Mouse (Mus musculus): ENCODE data around the gene Arhgef3. TPM values are rescaled to one million over a fixed set of nuclear protein-coding genes. Genes with fewer than 3 reads are reported as not detected.
"Not testable (repeated sequence)": the region's sequence is repeated elsewhere in the genome, so short reads cannot be mapped to it uniquely, and the experiment has no call there.

The Arhgef3 gene
- polyA plus RNA-seq, 1 experiment from 2014 or later, result 3.5 TPM

GRCm38 (mm10) chr14:27242253-27242652 lies 127.6 kb downstream of the Arhgef3 start:
- WGBS, result 91% methylated on average over 8 of the region's 8 CpGs
- ATAC-seq (ENCODE audit: low FRiP score), result no peak

GRCm38 (mm10) chr14:27242769-27243168 lies 128.1 kb downstream of the Arhgef3 start:
- Histone ChIP-seq H3K4me1 (replicated peaks; ENCODE audit: control insufficient read depth, insufficient read depth, low read length) (no peaks in the 10 kb centered on the region), H3K36me3 (ENCODE audit: control insufficient read depth, insufficient read depth, low read length) (no peaks in the 10 kb centered on the region), H3K27me3 (ENCODE audit: control insufficient read depth, insufficient read depth, low read length) (no peaks in the 10 kb centered on the region), H3K9ac (ENCODE audit: low read depth, low read length) (no peak overlapping the region), H3K9me3 (ENCODE audit: control insufficient read depth, low read length) (no peaks in the 10 kb centered on the region), H3K4me3 (ENCODE audit: low read depth, low read length) (no peak overlapping the region), H3K4me2 (replicated peaks; ENCODE audit: low read depth, low read length) (no peak overlapping the region), H3K27ac (ENCODE audit: low read depth, low read length) (no peak overlapping the region)
- ATAC-seq (ENCODE audit: low FRiP score) (no peak), DNase-seq (ENCODE audit: low spot score) (no peak)
- 89% methylated on average over 2 of the region's 2 CpGs for WGBS

More at GRCm38 (mm10) chr14:27242253-27242652, 127.6 kb downstream of the Arhgef3 start:
- Histone ChIP-seq H3K9ac (ENCODE audit: low read depth, low read length) (no peak overlapping the region), H3K27me3 (ENCODE audit: control insufficient read depth, insufficient read depth, low read length) (no peaks in the 10 kb centered on the region), H3K9me3 (ENCODE audit: control insufficient read depth, low read length) (no peaks in the 10 kb centered on the region), H3K4me1 (replicated peaks; ENCODE audit: control insufficient read depth, insufficient read depth, low read length) (no peaks in the 10 kb centered on the region), H3K36me3 (ENCODE audit: control insufficient read depth, insufficient read depth, low read length) (no peaks in the 10 kb centered on the region), H3K27ac (ENCODE audit: low read depth, low read length) (no peak overlapping the region), H3K4me2 (replicated peaks; ENCODE audit: low read depth, low read length) (no peak overlapping the region), H3K4me3 (ENCODE audit: low read depth, low read length) (no peak overlapping the region)
- no peak for DNase-seq (ENCODE audit: low spot score)

GRCm38 (mm10) chr14:27243585-27243984 lies 128.9 kb downstream of the Arhgef3 start:
- no peak overlapping the region for H3K4me2 ChIP-seq (replicated peaks; ENCODE audit: low read depth, low read length)
- ATAC-seq (ENCODE audit: low FRiP score) (no peak), DNase-seq (ENCODE audit: low spot score) (no peak)
- 83% methylated on average over 5 of the region's 5 CpGs for WGBS
- no peaks in the 10 kb centered on the region for H3K4me1 ChIP-seq (replicated peaks; ENCODE audit: control insufficient read depth, insufficient read depth, low read length)
- no peaks in the 10 kb centered on the region for H3K36me3 ChIP-seq (ENCODE audit: control insufficient read depth, insufficient read depth, low read length)
- no peak overlapping the region for H3K9ac ChIP-seq (ENCODE audit: low read depth, low read length)
- H3K27ac ChIP-seq (ENCODE audit: low read depth, low read length), result no peak overlapping the region
- H3K9me3 ChIP-seq (ENCODE audit: control insufficient read depth, low read length), result no peaks in the 10 kb centered on the region
- no peaks in the 10 kb centered on the region for H3K27me3 ChIP-seq (ENCODE audit: control insufficient read depth, insufficient read depth, low read length)
- H3K4me3 ChIP-seq (ENCODE audit: low read depth, low read length), result no peak overlapping the region

GRCm38 (mm10) chr14:27244898-27245297 lies 130.2 kb downstream of the Arhgef3 start:
- H3K4me2 ChIP-seq (replicated peaks; ENCODE audit: low read depth, low read length), result no peak overlapping the region
- H3K9me3 ChIP-seq (ENCODE audit: control insufficient read depth, low read length), result no peaks in the 10 kb centered on the region
- no peak overlapping the region for H3K27ac ChIP-seq (ENCODE audit: low read depth, low read length)
- H3K4me1 ChIP-seq (replicated peaks; ENCODE audit: control insufficient read depth, insufficient read depth, low read length), result no peaks in the 10 kb centered on the region
- no peak overlapping the region for H3K9ac ChIP-seq (ENCODE audit: low read depth, low read length)
- H3K4me3 ChIP-seq (ENCODE audit: low read depth, low read length), result no peak overlapping the region
- 75% methylated on average over 3 of the region's 3 CpGs for WGBS
- ATAC-seq (ENCODE audit: low FRiP score) (no peak), DNase-seq (ENCODE audit: low spot score) (no peak)
- no peaks in the 10 kb centered on the region for H3K27me3 ChIP-seq (ENCODE audit: control insufficient read depth, insufficient read depth, low read length)
- H3K36me3 ChIP-seq (ENCODE audit: control insufficient read depth, insufficient read depth, low read length), result no peaks in the 10 kb centered on the region

GRCm38 (mm10) chr14:27246424-27246823 lies 131.7 kb downstream of the Arhgef3 start:
- H3K4me2 ChIP-seq (replicated peaks; ENCODE audit: low read depth, low read length), result no peak overlapping the region
- H3K4me1 ChIP-seq (replicated peaks; ENCODE audit: control insufficient read depth, insufficient read depth, low read length), result no peaks in the 10 kb centered on the region
- no peak for DNase-seq (ENCODE audit: low spot score)
- H3K36me3 ChIP-seq (ENCODE audit: control insufficient read depth, insufficient read depth, low read length), result no peaks in the 10 kb centered on the region
- no peak overlapping the region for H3K4me3 ChIP-seq (ENCODE audit: low read depth, low read length)
- no peak overlapping the region for H3K27ac ChIP-seq (ENCODE audit: low read depth, low read length)
- WGBS, result 90% methylated on average over 5 of the region's 5 CpGs
- no peak for ATAC-seq (ENCODE audit: low FRiP score)
- no peaks in the 10 kb centered on the region for H3K9me3 ChIP-seq (ENCODE audit: control insufficient read depth, low read length)
- no peak overlapping the region for H3K9ac ChIP-seq (ENCODE audit: low read depth, low read length)
- no peaks in the 10 kb centered on the region for H3K27me3 ChIP-seq (ENCODE audit: control insufficient read depth, insufficient read depth, low read length)

DNA sequence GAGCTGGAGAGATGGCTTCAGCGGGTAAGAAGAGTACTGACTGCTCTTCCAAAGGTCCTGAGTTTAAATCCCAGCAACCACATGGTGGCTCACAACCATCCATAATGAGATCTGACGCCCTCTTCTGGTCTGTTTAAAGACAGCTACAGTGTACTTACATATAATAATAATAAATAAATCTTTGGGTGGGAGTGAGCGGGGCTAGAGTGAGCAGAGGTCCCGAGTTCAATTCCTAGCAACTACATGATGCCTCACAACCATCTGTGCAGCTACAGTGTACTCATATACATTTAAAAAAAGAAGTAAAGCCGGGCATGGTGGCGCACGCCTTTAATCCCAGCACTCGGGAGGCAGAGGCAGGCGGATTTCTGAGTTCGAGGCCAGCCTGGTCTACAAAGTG lies 132.2 kb downstream of the Arhgef3 start:
- not testable (repeated sequence) for ATAC-seq (ENCODE audit: low FRiP score); H3K36me3 ChIP-seq (ENCODE audit: control insufficient read depth, insufficient read depth, low read length); H3K27me3 ChIP-seq (ENCODE audit: control insufficient read depth, insufficient read depth, low read length); H3K27ac ChIP-seq (ENCODE audit: low read depth, low read length); DNase-seq (ENCODE audit: low spot score); H3K4me3 ChIP-seq (ENCODE audit: low read depth, low read length); H3K4me2 ChIP-seq (replicated peaks; ENCODE audit: low read depth, low read length); H3K9me3 ChIP-seq (ENCODE audit: control insufficient read depth, low read length); H3K9ac ChIP-seq (ENCODE audit: low read depth, low read length); H3K4me1 ChIP-seq (replicated peaks; ENCODE audit: control insufficient read depth, insufficient read depth, low read length)
- 91% methylated on average over 9 of the region's 10 CpGs for WGBS

- no peak overlapping the region for H3K9ac ChIP-seq (ENCODE audit: low read depth, low read length)
- H3K4me1 ChIP-seq (replicated peaks; ENCODE audit: control insufficient read depth, insufficient read depth, low read length), result no peaks in the 10 kb centered on the region
- no peaks in the 10 kb centered on the region for H3K27me3 ChIP-seq (ENCODE audit: control insufficient read depth, insufficient read depth, low read length)
- 92% methylated on average over 1 of the region's 1 CpGs for WGBS
- H3K9me3 ChIP-seq (ENCODE audit: control insufficient read depth, low read length), result no peaks in the 10 kb centered on the region
- H3K27ac ChIP-seq (ENCODE audit: low read depth, low read length), result no peak overlapping the region
- H3K4me2 ChIP-seq (replicated peaks; ENCODE audit: low read depth, low read length), result no peak overlapping the region
- DNase-seq (ENCODE audit: low spot score), result no peak
- no peaks in the 10 kb centered on the region for H3K36me3 ChIP-seq (ENCODE audit: control insufficient read depth, insufficient read depth, low read length)
- ATAC-seq (ENCODE audit: low FRiP score), result no peak
- no peak overlapping the region for H3K4me3 ChIP-seq (ENCODE audit: low read depth, low read length)
These were observed 134.4 kb downstream of the Arhgef3 start for GRCm38 (mm10) chr14:27249121-27249520.

- Histone ChIP-seq H3K27ac (ENCODE audit: low read depth, low read length) (no peak overlapping the region), H3K9ac (ENCODE audit: low read depth, low read length) (no peak overlapping the region), H3K27me3 (ENCODE audit: control insufficient read depth, insufficient read depth, low read length) (no peaks in the 10 kb centered on the region), H3K4me2 (replicated peaks; ENCODE audit: low read depth, low read length) (no peak overlapping the region), H3K4me3 (ENCODE audit: low read depth, low read length) (no peak overlapping the region), H3K36me3 (ENCODE audit: control insufficient read depth, insufficient read depth, low read length) (no peaks in the 10 kb centered on the region), H3K9me3 (ENCODE audit: control insufficient read depth, low read length) (no peaks in the 10 kb centered on the region), H3K4me1 (replicated peaks; ENCODE audit: control insufficient read depth, insufficient read depth, low read length) (no peaks in the 10 kb centered on the region)
- no peak for ATAC-seq (ENCODE audit: low FRiP score)
- 85% methylated on average over 7 of the region's 7 CpGs for WGBS
- DNase-seq (ENCODE audit: low spot score), result no peak
These were observed 135.6 kb downstream of the Arhgef3 start for GRCm38 (mm10) chr14:27250281-27250789.

GRCm38 (mm10) chr14:27253391-27253790 lies 138.7 kb downstream of the Arhgef3 start:
- Histone ChIP-seq H3K4me1 (replicated peaks; ENCODE audit: control insufficient read depth, insufficient read depth, low read length) (no peaks in the 10 kb centered on the region), H3K27ac (ENCODE audit: low read depth, low read length) (no peak overlapping the region), H3K4me3 (ENCODE audit: low read depth, low read length) (no peak overlapping the region), H3K4me2 (replicated peaks; ENCODE audit: low read depth, low read length) (no peak overlapping the region), H3K27me3 (ENCODE audit: control insufficient read depth, insufficient read depth, low read length) (no peaks in the 10 kb centered on the region), H3K36me3 (ENCODE audit: control insufficient read depth, insufficient read depth, low read length) (no peaks in the 10 kb centered on the region), H3K9me3 (ENCODE audit: control insufficient read depth, low read length) (no peaks in the 10 kb centered on the region), H3K9ac (ENCODE audit: low read depth, low read length) (no peak overlapping the region)
- ATAC-seq (ENCODE audit: low FRiP score) (no peak), DNase-seq (ENCODE audit: low spot score) (no peak)
- 86% methylated on average over 5 of the region's 5 CpGs for WGBS
